Mouse (Mus musculus) cerebellum, adult 9-10 months (tissue): ENCODE measurements around the gene Kiz.

Experiments used
- DNase-seq: peaks from one replicate; pipeline ENCODE4 v3.0.0; 2022

The Kiz gene

GRCm38 (mm10) chr2:146855599-146856039, at the start of gene Kiz:
Gene Kiz, plus strand, starts transcription at chr2:146855864.
- peak; percentile 94 for DNase-seq

GRCm38 (mm10) chr2:146809706-146810256, 45.9 kb upstream of the Kiz start:
- no peak for DNase-seq

- DNase-seq = no peak
Measured at GRCm38 (mm10) chr2:146810695-146811094, 45.0 kb upstream of the Kiz start.

GRCm38 (mm10) chr2:146814978-146815377, 40.7 kb upstream of the Kiz start:
- no peak for DNase-seq

GRCm38 (mm10) chr2:146819065-146819464, 36.6 kb upstream of the Kiz start:
- DNase-seq = no peak

- DNase-seq = no peak
Measured at GRCm38 (mm10) chr2:146823483-146823951, 32.1 kb upstream of the Kiz start.

- DNase-seq = no peak
Measured at GRCm38 (mm10) chr2:146824043-146824442, 31.6 kb upstream of the Kiz start.

- no peak for DNase-seq
Measured at GRCm38 (mm10) chr2:146828006-146828405, 27.7 kb upstream of the Kiz start.

- no peak for DNase-seq
Measured at GRCm38 (mm10) chr2:146833222-146834063, 22.2 kb upstream of the Kiz start.

GRCm38 (mm10) chr2:146834064-146834313, 21.7 kb upstream of the Kiz start:
- DNase-seq = no peak

- DNase-seq = no peak
Measured at GRCm38 (mm10) chr2:146834314-146835201, 21.1 kb upstream of the Kiz start.

- no peak for DNase-seq
Measured at GRCm38 (mm10) chr2:146835241-146835990, 20.2 kb upstream of the Kiz start.

- DNase-seq = no peak
Measured at GRCm38 (mm10) chr2:146836246-146836645, 19.4 kb upstream of the Kiz start.

GRCm38 (mm10) chr2:146836871-146837550, 18.7 kb upstream of the Kiz start:
- no peak for DNase-seq

GRCm38 (mm10) chr2:146837653-146838052, 18.0 kb upstream of the Kiz start:
- DNase-seq = no peak

GRCm38 (mm10) chr2:146838596-146839302, 16.9 kb upstream of the Kiz start:
- DNase-seq = no peak

- DNase-seq = no peak
Measured at GRCm38 (mm10) chr2:146839303-146840030, 16.2 kb upstream of the Kiz start.

- no peak for DNase-seq
Measured at GRCm38 (mm10) chr2:146847863-146848262, 7.8 kb upstream of the Kiz start.

GRCm38 (mm10) chr2:146856120-146856519, 456 bp downstream of the Kiz start:
- DNase-seq = no peak

GRCm38 (mm10) chr2:146856853-146857252, 1.2 kb downstream of the Kiz start:
- no peak for DNase-seq

GRCm38 (mm10) chr2:146865781-146866180, 10.1 kb downstream of the Kiz start:
- DNase-seq = no peak
